Mouse (Mus musculus) c-Kit-positive CD71-positive TER-119-positive erythroid progenitor cells, embryonic 14.5 days (primary cell): ENCODE measurements at regions not wholly inside any gene's neighbourhood (a gene's known extent, or its start where the extent isn't known, plus 50 kb on each side); places are given as distances from the start of the nearest gene placed in this dataset.

ENCODE experiments used
- DNase-seq: peaks from one replicate; pipeline ENCODE4 v3.0.0-alpha.2; 2013; ENCODE audit warnings: low spot score

DNA sequence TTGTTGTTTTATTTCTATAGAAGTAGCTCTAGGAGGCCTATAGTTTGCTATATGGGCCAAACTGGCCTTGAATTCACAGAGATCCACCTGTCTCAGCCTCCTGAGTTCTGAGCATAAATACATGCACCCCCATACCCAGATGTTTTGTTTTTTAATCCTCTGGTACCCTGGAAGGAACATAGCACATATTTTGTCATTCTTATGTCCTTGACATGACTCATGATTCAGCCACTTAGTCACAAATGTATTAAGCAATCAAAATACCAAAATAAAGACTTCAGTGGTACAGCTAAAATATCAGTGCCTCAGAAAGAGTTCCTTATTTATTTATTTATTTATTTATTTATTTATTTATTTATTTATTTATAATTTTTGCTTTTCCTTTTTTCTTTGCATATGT lies 1428.3 kb downstream of the Gsdmc2 start:
- DNase-seq = no peak

DNA sequence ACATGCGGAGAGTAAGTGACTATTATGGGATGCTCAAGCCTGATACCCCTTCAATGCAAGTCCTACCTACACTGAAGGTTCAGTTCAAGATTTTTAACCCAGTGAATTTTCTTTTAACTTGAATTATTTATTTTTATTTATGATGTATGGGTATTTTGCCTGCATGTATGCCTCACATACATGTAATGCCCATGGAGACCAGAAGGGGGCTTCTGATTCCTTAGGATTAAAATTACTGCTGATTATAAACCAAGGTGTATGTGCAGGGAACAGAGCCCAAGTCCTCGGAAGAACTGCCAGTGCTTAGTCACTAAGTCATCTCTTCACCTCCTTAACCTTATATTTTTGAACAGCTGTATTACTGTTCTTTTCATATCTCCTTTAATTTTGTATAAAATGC lies 1431.3 kb downstream of the Gsdmc2 start:
- peak; percentile 10 for DNase-seq

DNA sequence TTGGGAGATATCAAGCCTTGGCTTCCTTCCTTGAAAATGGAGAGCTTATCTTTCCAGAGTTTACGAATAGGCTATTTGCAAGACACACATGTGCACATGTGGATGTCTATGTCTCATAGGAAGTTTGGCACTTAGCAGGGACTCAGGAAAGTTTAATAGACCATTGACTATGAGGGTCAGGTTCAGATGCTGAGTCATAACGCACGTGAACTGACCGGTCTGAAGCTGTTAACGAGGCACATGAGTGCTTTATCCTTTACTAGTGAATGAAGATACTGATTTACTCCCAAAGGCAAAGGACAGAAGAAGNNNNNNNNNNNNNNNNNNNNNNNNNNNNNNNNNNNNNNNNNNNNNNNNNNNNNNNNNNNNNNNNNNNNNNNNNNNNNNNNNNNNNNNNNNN lies 1442.8 kb downstream of the Gsdmc2 start:
- no peak for DNase-seq

DNA sequence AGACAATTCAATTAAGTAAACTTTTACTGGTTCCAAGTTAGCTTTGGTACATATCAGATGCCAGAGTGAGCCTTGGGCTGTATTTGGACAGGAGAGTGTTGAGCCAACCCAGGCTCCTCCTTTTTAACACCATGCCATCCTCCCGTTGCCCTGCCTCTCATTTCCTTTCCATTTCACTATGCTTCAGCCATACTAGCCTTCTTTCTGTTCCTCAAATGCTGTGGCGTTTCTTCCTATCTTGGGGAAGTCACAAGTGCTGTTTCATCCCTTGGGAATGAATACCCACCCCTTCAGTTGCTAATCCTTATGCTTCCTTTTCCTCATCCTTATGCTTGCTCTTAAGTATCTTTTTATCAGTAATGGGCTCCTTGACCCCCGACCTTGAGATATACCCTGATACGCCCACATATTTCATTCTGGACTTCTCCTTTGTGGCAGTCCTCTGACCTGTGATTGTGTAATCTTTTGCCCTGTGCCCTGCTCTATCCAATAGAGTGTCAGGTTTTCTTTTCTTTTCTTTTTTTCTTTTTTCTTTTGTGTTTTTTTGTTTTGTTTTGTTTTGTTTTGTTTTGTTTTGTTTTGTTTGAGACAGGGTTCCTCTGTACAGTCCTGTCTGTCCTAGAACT lies 1443.9 kb downstream of the Gsdmc2 start:
- no peak for DNase-seq

DNA sequence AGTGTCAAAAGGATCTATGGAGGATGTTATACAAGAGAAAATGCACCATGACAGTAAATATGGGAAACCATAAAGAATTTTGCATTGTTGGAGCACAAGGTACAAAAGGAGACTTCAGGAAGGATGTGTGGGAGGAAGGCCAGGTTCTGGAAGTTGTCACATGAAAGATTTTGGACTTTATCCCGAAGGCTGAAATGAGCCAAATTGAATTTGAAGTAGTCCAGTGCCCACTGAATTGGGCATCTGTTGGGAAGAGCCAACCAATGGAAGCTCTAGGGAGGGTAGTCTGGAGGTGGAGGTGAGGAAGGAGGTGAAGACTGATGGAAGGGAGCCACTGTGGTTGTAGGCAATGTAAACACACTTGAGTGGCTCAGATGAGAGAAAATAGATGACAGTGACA lies 1445.6 kb downstream of the Gsdmc2 start:
- no peak for DNase-seq

DNA sequence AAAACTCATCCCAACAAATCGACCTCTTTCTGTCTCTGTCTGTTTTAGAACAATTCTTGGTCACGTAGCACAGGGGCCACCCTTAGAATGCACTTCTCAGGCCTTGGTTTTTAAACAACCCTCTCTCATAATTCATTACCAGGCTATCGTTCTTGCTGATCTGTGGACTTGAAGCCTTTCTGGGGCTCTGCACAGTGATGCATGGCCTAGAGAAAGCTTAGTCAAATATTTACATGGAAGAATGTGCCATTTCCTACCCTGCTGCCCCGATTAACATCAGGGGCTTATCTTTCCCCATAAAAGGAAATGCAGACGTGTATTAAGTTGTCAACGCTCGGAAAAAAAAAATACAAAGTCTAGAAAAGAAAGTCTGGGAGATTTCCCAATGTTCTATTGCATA lies 1448.0 kb downstream of the Gsdmc2 start:
- DNase-seq = no peak

DNA sequence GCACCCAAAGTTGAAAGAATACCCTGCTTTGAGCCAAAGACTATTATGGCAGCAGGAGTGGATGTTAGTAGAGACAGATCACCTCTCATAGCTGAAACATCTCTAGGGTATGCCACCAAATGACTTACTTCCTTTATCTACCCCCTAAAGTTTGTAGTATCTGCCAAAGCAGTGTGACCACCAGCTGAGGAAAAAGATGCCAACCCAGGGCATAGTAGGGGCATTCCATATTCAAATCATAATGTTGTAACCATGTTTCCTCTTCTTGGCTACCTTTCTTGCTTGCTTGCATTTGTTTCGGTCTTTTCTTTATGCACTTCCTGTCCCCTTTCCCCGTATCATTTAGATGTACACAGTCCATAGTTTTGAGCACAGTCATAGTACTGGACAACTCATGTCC lies 1449.6 kb downstream of the Gsdmc2 start:
- no peak for DNase-seq

DNA sequence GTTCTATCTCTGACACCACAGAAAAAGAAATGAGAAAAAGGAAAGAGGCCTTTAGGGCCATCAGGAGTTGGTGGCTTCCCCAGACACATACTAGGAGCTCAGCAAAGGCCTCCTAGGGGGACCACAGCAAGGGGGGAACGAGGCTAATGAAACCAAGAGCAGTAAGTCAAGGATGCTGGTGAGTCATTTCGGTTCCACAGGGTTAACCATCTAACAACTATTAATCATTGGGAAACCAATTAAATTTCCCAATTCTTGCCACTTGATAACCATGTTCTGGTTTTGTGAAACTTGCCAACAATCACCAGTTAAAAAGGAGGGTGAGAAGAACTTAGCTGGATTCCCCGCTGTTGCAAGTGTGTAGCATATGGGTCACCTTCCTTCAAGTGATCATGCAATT lies 1451.6 kb downstream of the Gsdmc2 start:
- DNase-seq = no peak

DNA sequence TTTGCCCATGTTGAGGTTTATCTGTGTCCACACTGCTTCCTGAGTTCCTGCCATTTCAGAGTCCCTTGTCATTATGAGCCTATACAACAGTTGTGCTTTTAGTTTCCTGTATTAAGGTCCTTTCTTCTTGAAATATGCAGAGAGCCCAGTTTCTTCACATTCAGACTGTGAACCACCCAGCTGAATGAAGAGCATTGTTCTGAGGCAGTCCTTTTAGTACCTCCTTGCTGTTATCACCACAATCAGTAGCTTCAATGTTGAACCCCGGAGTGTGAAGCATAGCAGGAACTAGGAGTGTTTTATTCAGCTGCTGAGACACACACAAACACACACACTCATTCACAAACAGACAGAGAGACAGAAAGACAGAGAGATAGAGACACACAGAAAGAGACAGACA lies 1452.1 kb downstream of the Gsdmc2 start:
- DNase-seq = no peak

DNA sequence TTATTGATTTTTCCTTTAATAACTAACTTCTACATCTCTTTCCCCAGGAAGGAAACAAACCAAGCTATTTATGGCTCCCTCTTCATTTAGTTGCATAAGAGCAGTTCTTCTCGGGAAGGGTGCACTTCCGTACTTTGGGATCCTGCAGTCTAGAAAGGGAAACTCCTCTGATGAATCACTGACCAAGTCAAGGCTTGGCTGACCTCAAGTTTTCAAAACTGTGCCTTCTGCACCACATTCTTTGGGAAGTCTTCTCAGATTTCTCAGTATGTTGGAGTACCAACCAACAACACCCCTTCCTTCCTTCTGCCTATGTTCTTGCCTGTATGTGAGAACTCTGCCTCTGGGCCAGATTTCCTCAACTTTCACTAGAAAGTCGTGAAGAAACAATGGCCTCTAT lies 1452.6 kb downstream of the Gsdmc2 start:
- no peak for DNase-seq

DNA sequence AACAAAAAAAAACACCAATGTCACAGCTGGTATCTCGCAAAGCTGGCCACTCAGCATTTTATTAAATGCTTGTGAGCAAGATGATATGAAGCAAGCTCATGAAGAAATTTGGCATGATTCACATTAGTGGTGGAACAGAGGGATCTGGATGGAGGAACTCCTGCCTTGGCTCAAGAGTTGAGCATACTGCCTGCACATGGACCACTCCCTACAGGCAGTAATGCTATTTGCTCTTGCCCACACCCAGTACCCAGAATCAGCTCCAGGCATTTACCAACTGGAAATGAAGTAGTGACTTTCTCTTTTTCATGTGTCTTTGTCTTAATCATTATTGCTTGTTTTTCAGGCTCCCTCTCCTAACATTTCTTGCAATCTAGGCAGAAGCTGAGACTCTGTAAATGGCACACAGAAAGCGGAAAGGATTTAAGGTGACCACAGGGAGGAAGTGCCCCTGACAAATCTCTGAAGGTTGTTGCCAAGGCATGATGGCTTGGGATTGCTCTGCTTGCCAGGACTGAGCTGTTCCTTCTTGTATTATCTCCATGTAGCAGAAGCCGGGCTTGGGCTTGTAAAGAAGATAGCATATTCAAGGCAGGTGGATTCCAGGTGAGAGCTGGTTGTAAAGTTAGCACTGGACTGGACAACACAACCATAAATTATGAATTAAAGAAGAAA lies 1455.4 kb downstream of the Gsdmc2 start:
- DNase-seq = no peak

DNA sequence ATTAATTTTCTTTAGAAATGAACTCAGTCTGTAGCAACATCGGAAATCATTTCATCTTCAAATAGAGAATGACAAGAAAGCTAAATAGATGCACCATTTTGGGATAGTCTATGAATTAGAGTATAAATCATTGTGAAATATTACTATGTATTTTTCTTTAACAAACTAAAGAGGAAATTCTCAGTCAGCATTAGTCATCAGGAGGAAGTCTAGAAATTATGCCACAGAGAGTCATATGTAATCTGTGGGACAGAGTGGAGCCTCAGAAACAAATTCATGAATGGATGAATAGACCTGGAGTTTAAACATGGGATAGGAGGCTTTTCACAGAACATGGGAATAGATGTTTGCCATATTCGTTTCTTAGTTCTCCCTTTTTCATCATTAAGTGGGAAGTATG lies 1459.4 kb upstream of the A1bg start:
- DNase-seq = no peak

DNA sequence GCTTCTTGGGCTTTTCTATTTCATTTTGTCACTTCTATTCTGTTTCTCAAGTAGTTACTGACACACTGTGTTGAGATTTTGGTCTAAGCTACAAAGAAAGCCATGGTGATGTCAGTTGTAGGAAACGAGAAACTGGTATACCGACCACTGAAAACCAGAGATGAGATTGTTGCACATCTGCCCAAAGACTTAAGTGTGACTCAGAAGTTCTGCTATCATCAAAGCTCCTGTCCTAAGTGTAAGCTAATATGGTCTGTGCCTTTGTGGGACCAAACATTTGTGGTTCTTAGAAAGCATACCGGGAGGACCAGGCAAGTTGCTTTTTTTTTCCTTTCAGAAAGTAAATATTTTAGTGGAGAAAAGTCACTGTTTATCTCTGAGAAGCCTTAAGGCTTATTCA lies 1451.8 kb upstream of the A1bg start:
- no peak for DNase-seq

DNA sequence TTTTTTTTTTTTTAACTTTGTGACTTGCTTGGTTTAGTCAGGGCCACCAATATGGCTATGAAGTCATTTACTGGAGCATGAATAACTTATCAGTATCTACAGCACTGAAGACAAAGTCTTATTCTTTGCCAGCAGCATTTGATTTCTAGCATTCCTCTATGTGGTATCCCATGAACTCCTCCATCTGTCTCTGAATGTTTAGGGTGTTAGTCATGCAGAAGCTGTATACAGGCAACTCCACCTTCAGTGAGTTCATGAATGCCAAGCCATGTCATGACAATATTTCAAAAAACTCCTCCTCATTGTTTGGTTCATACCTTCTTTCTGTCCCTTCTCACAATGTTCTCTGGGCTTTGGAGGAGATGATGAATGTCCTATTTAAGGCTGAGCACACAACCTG lies 1438.4 kb upstream of the A1bg start:
- DNase-seq = no peak

DNA sequence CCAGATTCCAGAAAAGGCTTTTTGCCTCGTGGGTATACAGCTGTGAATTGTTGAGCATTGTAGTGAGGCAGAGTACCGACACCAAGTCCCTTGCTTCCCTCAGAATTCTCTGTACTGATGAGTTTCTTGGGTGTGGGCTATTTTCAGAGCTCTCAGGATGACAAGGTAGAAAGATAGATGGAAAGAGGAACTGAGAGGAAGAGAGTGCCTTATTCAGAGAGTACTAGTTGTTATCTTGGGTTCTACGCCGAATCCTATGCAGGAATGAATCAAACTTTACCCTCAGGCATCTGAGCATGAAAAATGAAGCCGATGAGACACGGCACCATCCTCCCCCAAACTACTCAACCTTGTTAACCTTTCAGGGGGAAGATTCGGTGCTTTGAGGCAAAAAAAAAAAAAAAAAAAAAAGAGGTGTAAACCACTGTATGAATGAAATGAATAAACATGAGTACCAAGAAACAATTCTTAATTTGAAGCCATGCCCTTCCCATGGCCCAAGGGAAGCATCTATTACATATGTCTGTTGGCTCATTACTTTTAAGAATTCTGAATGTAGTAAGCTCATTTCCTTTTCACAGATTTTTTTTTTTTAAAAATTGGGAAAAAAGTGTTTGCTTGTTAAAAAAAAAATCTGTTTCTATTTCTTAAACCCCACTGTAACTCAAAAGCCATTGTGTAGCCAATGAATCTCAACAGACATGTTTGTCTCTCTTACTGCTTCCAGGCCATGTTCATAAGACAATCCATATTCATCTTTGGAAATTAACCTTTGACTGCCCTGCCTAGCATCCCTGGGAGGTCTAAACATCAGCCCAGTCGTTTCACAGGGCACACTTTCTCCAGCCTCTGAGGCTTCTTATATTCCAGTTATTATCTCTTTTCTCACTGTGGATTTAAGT lies 1435.8 kb upstream of the A1bg start:
- no peak for DNase-seq

DNA sequence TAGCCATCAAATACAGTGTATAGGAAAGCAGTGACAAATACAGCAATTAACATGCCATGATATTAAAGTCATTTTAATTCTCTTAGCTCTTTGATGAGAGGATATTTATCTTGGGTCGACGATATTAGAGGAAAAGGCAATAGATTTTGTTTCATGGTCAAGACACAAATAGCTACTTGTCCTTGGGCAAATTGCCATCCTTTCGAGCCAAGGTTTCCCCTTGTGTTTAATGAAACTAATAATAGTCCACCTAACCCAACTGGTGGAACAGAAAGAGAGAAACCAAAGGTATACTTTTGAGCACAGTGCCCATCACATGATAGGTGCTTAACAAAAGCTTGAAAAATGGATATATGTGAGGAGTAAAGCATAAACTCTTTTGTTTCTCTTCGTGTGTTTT lies 1431.0 kb upstream of the A1bg start:
- no peak for DNase-seq

DNA sequence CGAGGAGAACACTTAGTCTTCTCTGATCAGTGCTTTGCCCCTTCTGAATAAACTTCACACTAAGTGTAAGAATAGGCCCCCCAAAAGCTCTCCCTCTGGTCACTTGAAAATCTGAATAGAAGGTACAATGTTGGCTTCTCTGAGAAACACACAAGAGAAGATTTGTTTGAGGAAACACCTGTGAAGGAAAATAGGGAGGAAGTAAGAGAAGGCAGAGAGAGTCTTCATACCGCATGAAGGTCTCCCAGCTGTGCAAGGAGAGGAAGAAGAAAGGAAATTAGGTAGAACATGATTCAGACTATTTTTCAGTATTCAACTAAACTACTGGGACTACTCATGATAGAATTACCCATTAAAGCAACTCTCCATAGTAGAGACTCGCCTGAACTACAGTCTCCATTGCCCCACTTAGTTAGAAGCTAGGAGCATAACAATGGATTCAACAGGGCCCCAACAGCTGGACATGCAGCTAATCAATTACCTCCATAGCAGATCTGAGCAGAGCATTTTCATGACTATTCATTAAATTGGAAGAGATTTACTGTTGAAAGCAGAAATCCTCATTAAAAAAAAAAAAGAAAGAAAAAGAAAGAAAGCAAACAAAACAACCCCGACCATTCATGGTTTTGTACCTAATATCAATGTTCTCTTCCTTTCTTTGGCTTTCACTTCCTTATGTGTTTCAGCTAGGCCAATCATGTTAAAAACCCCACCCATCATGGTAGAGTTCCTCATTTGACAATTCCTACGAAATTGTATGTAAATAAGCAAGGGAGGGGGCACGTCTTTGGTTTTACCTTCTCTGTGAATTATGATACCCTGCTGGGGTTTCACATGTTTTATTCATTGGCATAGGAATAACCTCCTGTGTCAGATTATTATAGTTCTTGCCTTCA lies 1428.3 kb upstream of the A1bg start:
- no peak for DNase-seq

DNA sequence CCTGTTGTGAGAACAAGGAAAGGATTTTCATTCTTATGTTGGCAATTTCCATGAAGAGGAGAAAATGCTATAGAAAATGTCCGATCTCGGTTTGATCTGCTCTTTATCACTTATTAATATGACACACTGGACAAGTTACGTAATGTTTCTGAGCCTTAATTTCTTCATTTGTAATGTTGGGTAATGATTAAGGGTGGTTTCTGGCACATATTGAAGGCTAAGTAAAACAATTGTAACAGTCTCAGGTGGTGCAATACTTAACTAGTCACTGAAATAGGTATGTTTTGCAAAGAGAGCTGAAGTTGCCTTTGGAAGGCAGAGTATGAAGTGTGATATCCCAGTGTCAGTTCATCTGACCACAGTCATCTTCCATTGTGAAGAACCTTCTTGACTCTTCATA lies 1427.2 kb upstream of the A1bg start:
- DNase-seq = no peak

DNA sequence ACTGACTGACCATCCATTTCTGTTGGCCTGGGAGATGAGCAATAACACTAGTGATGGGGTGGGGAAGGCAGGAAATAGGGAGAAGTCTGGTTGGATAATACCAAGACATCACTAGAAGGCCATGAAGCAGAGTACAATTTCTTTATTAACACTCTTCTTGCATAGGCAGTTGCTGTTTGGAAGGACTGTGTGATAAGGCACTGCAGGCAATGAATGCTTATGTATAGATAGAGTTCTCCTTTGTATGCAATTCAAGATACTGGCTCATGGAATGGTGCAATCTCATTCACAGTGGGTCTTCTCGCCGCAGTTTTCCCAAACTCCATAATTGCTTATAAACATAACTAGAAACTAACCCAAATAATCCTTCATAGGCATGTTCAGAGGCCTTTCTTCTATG lies 1426.1 kb upstream of the A1bg start:
- no peak for DNase-seq

DNA sequence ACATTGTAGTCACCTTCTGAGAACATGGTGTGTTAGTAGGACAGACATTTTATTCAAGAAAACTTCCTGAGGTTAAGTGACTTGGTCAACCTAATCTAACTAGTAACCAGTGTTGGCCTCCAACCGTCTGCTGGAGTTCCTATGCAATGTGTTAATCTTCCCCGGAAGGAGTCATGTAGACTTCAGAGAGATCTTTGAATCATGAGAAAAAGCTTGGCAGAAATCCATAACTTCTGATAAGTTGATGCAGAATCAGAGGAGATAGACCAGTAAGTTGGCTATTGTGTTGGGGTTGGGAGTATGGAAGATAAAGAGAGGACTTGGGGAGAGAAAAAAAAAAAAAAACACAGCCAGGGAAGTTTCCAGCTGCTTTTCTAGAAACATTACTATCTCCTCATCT lies 1424.9 kb upstream of the A1bg start:
- no peak for DNase-seq

DNA sequence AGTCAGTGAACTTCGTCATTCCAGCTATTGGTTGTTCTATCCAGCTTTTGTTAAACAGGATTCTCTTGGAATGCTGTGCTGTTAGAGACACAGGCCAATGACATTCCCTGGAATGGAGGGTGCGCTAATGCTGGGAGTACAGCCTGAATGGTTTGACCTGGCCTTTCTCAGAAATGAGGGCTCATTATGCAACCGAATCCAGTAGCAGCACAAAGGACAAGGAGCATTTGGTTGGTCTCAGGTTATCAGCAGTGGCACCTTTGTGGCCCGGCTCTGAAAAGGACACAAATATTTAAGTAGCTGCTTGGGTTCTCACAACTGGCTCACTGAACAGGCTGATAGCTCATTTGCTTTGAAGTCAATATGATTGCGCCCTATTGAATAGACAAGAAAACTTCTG lies 1423.1 kb upstream of the A1bg start:
- no peak for DNase-seq
